Mouse (Mus musculus) hindbrain, embryonic 11.5 days (tissue): ENCODE measurements around the gene Ptprb. TPM values are rescaled to one million over a fixed set of nuclear protein-coding genes. Genes with fewer than 3 reads are reported as not detected.

Experiments
- ATAC-seq: fragments of 200-750 bp; cut with Nextera tagmentation; 2 replicates; pipeline ENCODE4 v1.8.0; 2017; ENCODE audit warnings: mild to moderate bottlenecking, moderate TSS enrichment, moderate library complexity; ENCODE audit not compliant: low FRiP score
- DNase-seq: peaks from one replicate; pipeline ENCODE4 v3.0.0-alpha.2; 2015; ENCODE audit warnings: low spot score
- H3K27ac ChIP-seq: fragments of 300-500 bp; sonication (generic); 2 replicates; pipeline ENCODE4 v1.5.1; 2014; ENCODE audit warnings: mild to moderate bottlenecking, low read depth, low read length
- H3K27me3 ChIP-seq: fragments of 300-500 bp; sonication (generic); 2 replicates; pipeline ENCODE4 v1.6.1; 2014; ENCODE audit warnings: mild to moderate bottlenecking, low read length, moderate library complexity, mixed read lengths; ENCODE audit not compliant: control insufficient read depth, insufficient read depth
- H3K36me3 ChIP-seq: fragments of 300-500 bp; sonication (generic); 2 replicates; pipeline ENCODE4 v1.6.1; 2014; ENCODE audit warnings: mild to moderate bottlenecking, low read length, moderate library complexity, mixed read lengths; ENCODE audit not compliant: control insufficient read depth, insufficient read depth
- H3K4me1 ChIP-seq: fragments of 300-500 bp; sonication (generic); replicated peaks from 2 replicates; pipeline ENCODE4 v1.6.1; 2014; ENCODE audit warnings: low read length, mixed read lengths; ENCODE audit not compliant: control insufficient read depth, insufficient read depth
- H3K4me2 ChIP-seq: fragments of 300-500 bp; sonication (generic); replicated peaks from 2 replicates; pipeline ENCODE4 v1.6.1; 2014; ENCODE audit warnings: mild to moderate bottlenecking, low read depth, low read length
- H3K4me3 ChIP-seq: fragments of 300-500 bp; sonication (generic); 2 replicates; pipeline ENCODE4 v1.5.1; 2014; ENCODE audit warnings: low read depth, low read length
- H3K9ac ChIP-seq: fragments of 300-500 bp; sonication (generic); 2 replicates; pipeline ENCODE4 v1.6.1; 2014; ENCODE audit warnings: low read depth, low read length
- H3K9me3 ChIP-seq: fragments of 300-500 bp; sonication (generic); 2 replicates; pipeline ENCODE4 v1.6.1; 2016; ENCODE audit warnings: low read length; ENCODE audit not compliant: control insufficient read depth
- WGBS: fragments of 180-500 bp; shearing (Covaris S2); extraction: QIAGEN DNeasy Blood & Tissue Kit; methylation state at CpG from one replicate; pipeline ENCODE4 v1.1.7; 2014; 5-methylcytosine and 5-hydroxymethylcytosine counted together
- polyA plus RNA-seq: library from polyadenylated mRNA; unstranded; fragments of >200 nt; fragmentation: Nextera tagmentation; extraction: Ambion mirVana; gene quantifications from 2 replicates; pipeline ENCODE4 v1.2.1, GENCODE M21; 2014

Gene Ptprb
- polyA plus RNA-seq, 1 experiment from 2014 or later = 2.6 TPM

- Histone ChIP-seq H3K4me1 (no peaks in the 10 kb centered on the region), H3K9ac (no peak overlapping the region), H3K4me3 (no peak overlapping the region), H3K36me3 (no peaks in the 10 kb centered on the region), H3K4me2 (no peak overlapping the region), H3K9me3 (no peaks in the 10 kb centered on the region), H3K27me3 (no peaks in the 10 kb centered on the region), H3K27ac (no peak overlapping the region)
- WGBS = 84% methylated on average over 5 of the region's 5 CpGs
- DNase-seq (no peak), ATAC-seq (no peak)
Observed at GRCm38 (mm10) chr10:116396279-116396678, 121.0 kb downstream of the Ptprb start.

- Histone ChIP-seq H3K4me2 (no peak overlapping the region), H3K36me3 (no peaks in the 10 kb centered on the region), H3K4me1 (no peaks in the 10 kb centered on the region), H3K27ac (no peak overlapping the region), H3K27me3 (no peaks in the 10 kb centered on the region), H3K9ac (no peak overlapping the region), H3K9me3 (no peaks in the 10 kb centered on the region), H3K4me3 (no peak overlapping the region)
- no peak for DNase-seq
- ATAC-seq = no peak
- 88% methylated on average over 13 of the region's 13 CpGs for WGBS
Observed at GRCm38 (mm10) chr10:116396966-116397365, 121.6 kb downstream of the Ptprb start.

GRCm38 (mm10) chr10:116397573-116397972 lies 122.2 kb downstream of the Ptprb start:
- Histone ChIP-seq H3K9ac (no peak overlapping the region), H3K4me1 (no peaks in the 10 kb centered on the region)
- 31% methylated on average over 14 of the region's 14 CpGs for WGBS

GRCm38 (mm10) chr10:116397973-116398372 lies 122.7 kb downstream of the Ptprb start:
- Histone ChIP-seq H3K4me3 (no peak overlapping the region), H3K27me3 (no peaks in the 10 kb centered on the region), H3K4me2 (peak overlapping the region; percentile 35), H3K9ac (no peak overlapping the region), H3K36me3 (no peaks in the 10 kb centered on the region), H3K27ac (no peak overlapping the region), H3K9me3 (no peaks in the 10 kb centered on the region), H3K4me1 (no peaks in the 10 kb centered on the region)
- WGBS = 61% methylated on average over 12 of the region's 12 CpGs
- ATAC-seq (no peak), DNase-seq (no peak)

More at GRCm38 (mm10) chr10:116397573-116397972, 122.2 kb downstream of the Ptprb start:
- Histone ChIP-seq H3K4me2 (peak overlapping the region; percentile 35), H3K4me3 (no peak overlapping the region), H3K9me3 (no peaks in the 10 kb centered on the region), H3K27me3 (no peaks in the 10 kb centered on the region), H3K36me3 (no peaks in the 10 kb centered on the region), H3K27ac (no peak overlapping the region)
- DNase-seq (peak; percentile 29), ATAC-seq (no peak)

GRCm38 (mm10) chr10:116402742-116403425 lies 127.6 kb downstream of the Ptprb start:
- no peaks in the 10 kb centered on the region for H3K4me1 ChIP-seq
- DNase-seq (no peak), ATAC-seq (no peak)
- no peaks in the 10 kb centered on the region for H3K27me3 ChIP-seq
- H3K36me3 ChIP-seq = no peaks in the 10 kb centered on the region
- H3K9ac ChIP-seq = no peak overlapping the region
- WGBS = 90% methylated on average over 6 of the region's 6 CpGs
- H3K27ac ChIP-seq = no peak overlapping the region
- no peak overlapping the region for H3K4me3 ChIP-seq
- no peaks in the 10 kb centered on the region for H3K9me3 ChIP-seq
- no peak overlapping the region for H3K4me2 ChIP-seq

- no peak for DNase-seq
- no peaks in the 10 kb centered on the region for H3K9me3 ChIP-seq
- H3K4me1 ChIP-seq = no peaks in the 10 kb centered on the region
- 71% methylated on average over 4 of the region's 4 CpGs for WGBS
- no peak overlapping the region for H3K9ac ChIP-seq
- H3K4me3 ChIP-seq = no peak overlapping the region
- ATAC-seq = no peak
- H3K27ac ChIP-seq = no peak overlapping the region
- no peak overlapping the region for H3K4me2 ChIP-seq
- H3K27me3 ChIP-seq = no peaks in the 10 kb centered on the region
- H3K36me3 ChIP-seq = no peaks in the 10 kb centered on the region
Observed at GRCm38 (mm10) chr10:116403679-116404078, 128.4 kb downstream of the Ptprb start.

GRCm38 (mm10) chr10:116405011-116405410 lies 129.7 kb downstream of the Ptprb start:
- no peak overlapping the region for H3K4me2 ChIP-seq
- H3K9ac ChIP-seq = no peak overlapping the region
- H3K4me1 ChIP-seq = no peaks in the 10 kb centered on the region
- no peak overlapping the region for H3K27ac ChIP-seq
- DNase-seq (no peak), ATAC-seq (no peak)
- H3K27me3 ChIP-seq = no peaks in the 10 kb centered on the region
- no peaks in the 10 kb centered on the region for H3K36me3 ChIP-seq
- no peaks in the 10 kb centered on the region for H3K9me3 ChIP-seq
- WGBS = 94% methylated on average over 6 of the region's 6 CpGs
- no peak overlapping the region for H3K4me3 ChIP-seq

GRCm38 (mm10) chr10:116407684-116408359 lies 132.5 kb downstream of the Ptprb start:
- ATAC-seq (no peak), DNase-seq (no peak)

GRCm38 (mm10) chr10:116410826-116411225 lies 135.5 kb downstream of the Ptprb start:
- WGBS = 70% methylated on average over 9 of the region's 9 CpGs
- no peak overlapping the region for H3K27ac ChIP-seq

More at GRCm38 (mm10) chr10:116407684-116408359, 132.5 kb downstream of the Ptprb start:
- WGBS = 59% methylated on average over 19 of the region's 19 CpGs
- no peak overlapping the region for H3K4me2 ChIP-seq
- no peak overlapping the region for H3K27ac ChIP-seq
- H3K27me3 ChIP-seq = no peaks in the 10 kb centered on the region
- no peaks in the 10 kb centered on the region for H3K4me1 ChIP-seq
- no peaks in the 10 kb centered on the region for H3K9me3 ChIP-seq
- no peaks in the 10 kb centered on the region for H3K36me3 ChIP-seq
- H3K4me3 ChIP-seq = no peak overlapping the region
- H3K9ac ChIP-seq = no peak overlapping the region

More at GRCm38 (mm10) chr10:116410826-116411225, 135.5 kb downstream of the Ptprb start:
- Histone ChIP-seq H3K9ac (no peak overlapping the region), H3K4me2 (no peak overlapping the region), H3K9me3 (no peaks in the 10 kb centered on the region), H3K4me1 (no peaks in the 10 kb centered on the region), H3K36me3 (no peaks in the 10 kb centered on the region), H3K27me3 (no peaks in the 10 kb centered on the region), H3K4me3 (no peak overlapping the region)
- DNase-seq (no peak), ATAC-seq (no peak)
